Mouse (Mus musculus) brain, embryonic 14.5 days (tissue): ENCODE measurements around the gene Cped1. TPM values are rescaled to one million over a fixed set of nuclear protein-coding genes. Genes with fewer than 3 reads are reported as not detected.

Experiments
- DNase-seq: peaks from one replicate; pipeline ENCODE4 v3.0.0-alpha.2; 2011; ENCODE audit warnings: low read depth
- CTCF ChIP-seq: fragments of 200-500 bp; IDR thresholded peaks from 2 replicates; pipeline ENCODE4 v1.5.1; 2012; ENCODE audit warnings: inconsistent platforms, mild to moderate bottlenecking, moderate library complexity, borderline replicate concordance; ENCODE audit not compliant: insufficient read depth, insufficient read length; ENCODE audit errors: extremely low read depth
- POLR2A ChIP-seq: fragments of 200-500 bp; IDR thresholded peaks from 2 replicates; pipeline ENCODE4 v1.6.1; 2012; ENCODE audit warnings: mild to moderate bottlenecking, inconsistent platforms, borderline replicate concordance; ENCODE audit not compliant: poor library complexity, insufficient read depth, insufficient read length, severe bottlenecking; ENCODE audit errors: extremely low read depth
- polyA plus RNA-seq: library from polyadenylated mRNA; depleted of rRNA; stranded (reverse); fragments of >200 nt; gene quantifications from 2 replicates; pipeline ENCODE4 v1.2.3, GENCODE M21; 2012

Cped1 gene
- polyA plus RNA-seq, 1 experiment: 4.3 TPM

DNA sequence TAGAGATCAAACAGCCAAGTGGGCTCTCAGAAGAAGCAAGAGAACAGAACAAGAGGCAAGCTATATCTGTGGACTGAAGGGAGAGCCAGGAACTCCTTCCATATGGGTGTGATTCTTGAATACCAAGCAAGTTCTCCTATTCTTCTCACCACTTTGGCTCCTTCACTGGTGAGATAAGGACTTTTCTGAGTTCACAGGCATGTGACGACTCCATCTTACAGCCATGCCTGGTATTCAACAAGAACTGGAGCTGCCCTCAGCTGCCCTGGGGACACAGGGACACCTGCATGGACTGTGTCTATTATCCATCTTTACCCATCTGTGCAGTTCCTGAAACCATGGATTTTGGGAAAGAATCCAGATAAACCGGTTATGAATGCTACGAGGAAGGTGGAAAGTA lies 15.2 kb downstream of the Cped1 start:
- TF ChIP-seq POLR2A (no peak), CTCF (no peak)
- no peak for DNase-seq

DNA sequence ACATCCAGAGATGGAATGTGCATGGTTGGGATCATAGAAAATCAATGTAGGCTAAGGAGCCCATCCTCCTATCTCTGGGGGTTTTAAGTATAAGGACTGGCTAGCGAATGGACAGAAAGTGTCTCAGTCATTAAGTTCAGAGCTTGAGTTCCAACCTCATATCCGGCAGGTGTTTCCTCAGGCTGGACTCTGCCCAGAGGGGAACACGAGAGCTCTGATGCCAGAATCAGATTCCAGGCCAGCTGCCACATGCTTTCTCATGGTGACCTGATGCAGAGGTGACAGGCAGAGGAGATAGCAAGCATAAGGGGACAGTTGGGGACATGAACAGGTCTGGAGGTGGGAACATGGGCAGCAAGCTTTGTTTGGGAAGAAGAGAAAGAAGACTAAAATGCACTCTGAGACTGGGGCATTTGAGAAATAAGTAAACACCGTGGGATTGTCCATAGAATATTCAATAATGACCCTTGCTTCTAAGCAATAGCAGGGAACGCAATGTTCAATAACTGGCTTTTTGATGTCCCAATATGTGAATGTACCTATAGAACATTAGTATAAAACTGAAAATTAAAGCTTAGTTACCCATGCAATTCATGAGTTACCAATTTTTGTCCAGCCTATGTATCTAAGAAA lies 15.7 kb downstream of the Cped1 start:
- TF ChIP-seq POLR2A: no peak
- no peak for TF ChIP-seq CTCF
- no peak for DNase-seq

DNA sequence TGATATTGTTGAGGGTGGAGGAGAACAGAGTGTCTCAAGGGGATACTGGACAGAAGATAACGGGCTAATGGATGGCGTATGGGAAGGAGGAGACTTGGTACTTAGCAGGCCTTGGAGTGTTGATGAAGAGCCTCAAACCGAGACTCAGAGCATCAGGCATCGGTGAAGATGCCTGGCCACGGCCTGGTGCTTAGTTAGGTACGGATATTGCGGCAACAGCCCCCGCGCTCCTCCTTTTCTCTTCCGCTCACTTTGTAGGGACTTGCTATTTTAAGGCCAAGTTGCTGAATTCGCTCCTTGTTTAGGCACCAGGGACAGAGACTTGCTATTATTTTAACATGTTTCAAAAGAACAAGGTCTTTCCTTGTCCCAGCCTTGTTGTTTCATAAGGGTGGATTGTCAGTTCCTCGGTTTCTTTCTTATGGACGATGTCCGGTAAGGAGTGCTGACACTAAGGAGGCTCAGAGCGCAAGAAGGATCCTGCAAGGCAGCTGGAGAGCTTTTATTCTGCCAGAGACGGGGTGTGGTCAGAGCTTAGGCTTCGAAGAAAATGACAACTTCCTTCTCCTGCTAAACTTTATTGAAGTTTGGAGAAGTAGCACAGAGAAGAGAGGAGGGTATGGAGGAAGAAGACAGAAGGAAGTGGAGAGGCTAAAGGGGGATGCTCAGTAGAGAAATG lies 16.9 kb downstream of the Cped1 start:
- DNase-seq: peak; percentile 15
- no peak for TF ChIP-seq CTCF

DNA sequence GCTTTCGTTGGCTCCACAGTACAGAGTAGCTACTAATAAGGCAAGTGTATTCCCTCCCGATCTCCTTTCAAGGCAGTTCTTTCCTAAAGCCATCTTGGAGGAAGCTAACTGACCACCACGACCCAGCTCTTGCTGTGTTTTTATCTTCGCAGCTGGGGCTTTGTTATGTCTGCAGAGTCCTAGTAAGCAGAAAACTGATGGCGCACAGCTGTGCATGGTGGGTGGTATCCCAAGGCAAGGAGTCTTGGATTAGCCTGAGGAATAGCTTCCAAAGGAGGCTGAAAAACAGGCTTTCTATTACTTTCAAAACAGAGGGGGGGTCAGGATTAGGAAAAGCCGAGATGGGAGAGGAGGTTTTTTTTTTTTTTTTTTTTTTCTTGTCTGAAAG lies 17.5 kb downstream of the Cped1 start:
- peak; percentile 62 for DNase-seq

DNA sequence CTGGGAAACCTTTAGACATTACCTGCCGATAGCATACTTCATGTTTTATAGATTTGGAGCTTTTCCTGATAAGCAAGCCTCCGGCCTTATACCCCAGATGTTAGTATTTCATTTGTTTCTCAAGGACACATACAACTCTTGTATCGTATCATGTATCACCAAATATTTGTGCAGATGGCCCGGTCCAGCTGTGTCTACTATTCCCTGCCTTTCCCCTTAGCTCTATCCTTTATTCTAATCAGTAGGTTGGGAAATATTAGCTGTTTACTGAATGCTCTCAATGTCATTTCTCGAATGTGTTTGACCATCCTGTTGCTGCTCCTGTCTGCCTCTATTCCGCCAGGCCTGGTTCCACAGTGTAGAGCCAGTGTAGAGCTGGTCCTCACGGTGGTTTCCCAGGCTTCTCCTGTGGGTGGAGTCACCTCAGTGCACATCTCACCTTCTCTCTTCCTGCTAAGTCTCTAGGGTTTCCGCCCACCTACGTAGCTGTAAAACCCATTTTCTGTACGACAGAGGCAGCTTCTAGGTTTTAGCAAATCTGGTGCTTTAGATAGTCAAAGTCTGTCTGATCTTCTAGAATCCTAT lies 18.3 kb downstream of the Cped1 start:
- no peak for TF ChIP-seq POLR2A
- no peak for TF ChIP-seq CTCF
- no peak for DNase-seq

More for the DNA sequence above, 17.5 kb downstream of the Cped1 start:
- TF ChIP-seq CTCF (no peak), POLR2A (no peak)

DNA sequence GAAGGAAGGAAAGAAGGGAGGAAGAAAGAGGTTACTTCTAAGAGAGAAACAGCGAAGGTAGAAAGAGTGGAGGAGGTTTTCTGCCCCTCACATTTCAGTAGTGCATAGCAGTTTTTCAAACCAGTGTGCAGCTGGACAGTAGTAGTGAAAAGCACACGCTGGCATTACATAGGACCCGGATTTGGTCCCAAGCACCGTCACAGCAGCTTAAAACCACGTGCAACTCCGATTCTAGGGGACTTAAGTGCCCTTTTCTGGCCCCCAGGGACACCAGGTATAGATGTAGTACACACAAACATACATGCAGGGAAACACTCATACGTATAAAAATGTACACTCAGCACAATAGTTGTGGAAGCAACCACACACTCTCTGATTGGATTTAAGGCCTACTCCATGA lies 22.6 kb downstream of the Cped1 start:
- DNase-seq: no peak
- TF ChIP-seq POLR2A (no peak), CTCF (no peak)

DNA sequence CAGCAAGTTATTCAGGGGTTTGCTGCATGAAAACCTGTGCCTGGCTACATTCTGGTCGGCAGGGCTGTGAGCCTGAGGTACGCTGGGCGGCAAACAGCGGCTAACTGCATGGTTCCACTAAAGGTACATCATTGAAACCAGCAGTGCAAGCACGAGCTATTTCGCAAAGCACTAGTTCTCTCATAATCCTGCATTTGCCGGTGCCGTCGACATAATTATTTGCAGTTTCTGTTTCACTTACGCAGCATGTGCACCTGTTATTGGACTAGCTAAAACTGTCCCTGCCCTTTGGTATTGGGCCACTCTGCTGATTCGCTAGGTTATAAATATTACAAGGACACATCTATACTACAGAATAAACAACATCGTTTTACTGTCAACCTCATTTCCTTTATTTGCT lies 24.5 kb downstream of the Cped1 start:
- TF ChIP-seq CTCF (no peak), POLR2A (no peak)
- DNase-seq: no peak

DNA sequence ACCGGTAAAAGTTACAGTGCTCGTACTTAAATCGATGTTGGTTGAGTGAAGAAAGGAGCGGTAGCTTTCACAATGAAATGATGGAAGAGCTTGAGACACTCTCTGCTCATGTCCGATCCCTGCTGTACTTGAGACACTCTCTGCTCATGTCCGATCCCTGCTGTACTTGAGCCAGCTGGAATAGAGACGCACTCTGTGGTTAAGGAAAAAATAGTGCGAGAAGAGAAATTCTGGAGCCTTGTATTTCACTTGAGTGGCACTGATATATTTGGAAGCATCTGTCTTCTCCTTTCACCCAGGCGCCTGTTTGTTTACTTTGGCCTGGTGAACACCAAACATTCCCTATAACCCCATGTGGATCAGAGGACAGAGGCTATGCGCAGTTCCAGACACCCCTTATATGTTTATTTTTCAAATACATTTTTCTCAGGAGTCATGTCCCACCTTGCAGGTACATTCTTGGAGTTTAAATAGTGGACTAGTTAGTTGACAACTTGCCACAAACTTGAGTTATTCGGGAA lies 25.1 kb downstream of the Cped1 start:
- DNase-seq: no peak

DNA sequence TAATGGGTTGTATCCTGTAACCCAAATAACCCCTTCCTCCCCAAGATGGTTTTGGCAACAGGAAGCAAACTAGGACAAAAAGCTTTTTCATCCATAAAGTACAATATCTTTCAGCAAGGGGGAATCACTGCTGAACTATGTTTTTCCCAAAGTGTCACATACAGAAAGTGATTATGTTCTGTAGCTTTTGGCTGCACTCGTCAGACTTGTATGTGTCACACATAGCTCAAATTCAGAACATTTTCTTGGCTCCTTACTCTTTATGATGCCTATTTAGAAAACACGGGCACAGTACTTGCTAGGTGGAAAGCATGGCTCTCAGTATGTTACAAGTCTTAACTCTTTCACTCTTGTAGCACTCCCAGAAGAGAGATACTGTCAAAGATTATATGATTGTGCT lies 25.8 kb downstream of the Cped1 start:
- no peak for TF ChIP-seq CTCF
- no peak for TF ChIP-seq POLR2A
- no peak for DNase-seq

More for the DNA sequence above, 25.1 kb downstream of the Cped1 start:
- TF ChIP-seq CTCF (no peak), POLR2A (no peak)

DNA sequence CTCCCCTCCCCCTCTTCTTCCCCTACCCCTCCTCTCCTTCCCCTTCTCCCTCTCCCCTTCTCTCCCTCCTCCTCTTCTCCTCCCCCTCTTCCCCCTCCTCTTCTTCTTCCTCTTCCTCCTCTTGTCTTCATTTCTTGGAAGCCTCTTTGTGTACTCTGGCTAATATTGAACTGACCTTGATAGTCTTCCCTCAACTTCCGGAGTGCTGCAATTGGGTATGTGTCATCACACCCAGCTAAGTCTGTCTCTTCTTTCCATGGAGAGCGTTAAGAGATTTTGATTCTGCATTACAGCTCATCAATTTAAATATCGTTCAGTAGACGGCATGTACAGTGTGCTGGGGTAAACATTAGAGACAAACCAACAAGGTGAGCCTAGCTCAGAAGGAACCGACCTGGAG lies 26.4 kb downstream of the Cped1 start:
- no peak for TF ChIP-seq CTCF
- no peak for TF ChIP-seq POLR2A
- DNase-seq: no peak

DNA sequence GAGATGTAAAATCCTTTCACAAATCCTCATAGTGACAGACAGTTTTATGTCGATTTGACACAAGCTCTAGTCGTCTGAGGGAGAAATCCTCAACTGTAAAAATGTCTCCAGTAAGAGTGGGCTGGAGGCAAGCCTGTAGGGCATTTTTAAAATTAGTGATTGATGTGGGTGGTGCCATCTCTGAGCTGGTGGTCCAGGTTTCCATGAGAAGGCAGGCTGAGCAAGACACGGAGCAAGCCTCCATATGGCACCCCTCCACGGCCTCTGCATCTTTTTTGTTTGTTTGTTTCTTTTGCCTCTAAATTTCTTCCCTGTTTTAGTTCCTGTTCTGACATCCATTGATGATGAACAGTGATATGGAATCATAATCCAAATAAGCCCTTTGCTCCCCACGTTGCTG lies 26.8 kb downstream of the Cped1 start:
- no peak for TF ChIP-seq POLR2A
- TF ChIP-seq CTCF: no peak
- DNase-seq: no peak

DNA sequence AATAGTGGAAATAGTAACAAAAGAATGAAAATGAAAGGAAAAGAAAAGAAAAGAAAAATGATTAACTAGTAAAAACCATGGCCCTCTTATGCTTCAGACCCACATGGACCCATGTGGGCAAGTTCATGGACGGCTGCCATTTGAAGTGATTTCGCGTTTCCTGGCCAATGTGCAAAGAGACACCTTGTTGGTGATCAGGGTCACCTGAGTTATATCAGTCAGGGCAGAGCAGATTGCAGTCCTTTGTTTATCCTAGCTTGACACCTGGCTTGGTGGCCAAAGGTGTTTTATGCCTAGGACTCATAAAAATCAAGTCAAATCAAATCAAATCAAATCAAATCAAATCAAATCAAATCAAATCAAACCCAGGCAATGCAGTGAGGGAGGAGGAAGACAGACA lies 27.7 kb downstream of the Cped1 start:
- TF ChIP-seq POLR2A (no peak), CTCF (no peak)
- no peak for DNase-seq

DNA sequence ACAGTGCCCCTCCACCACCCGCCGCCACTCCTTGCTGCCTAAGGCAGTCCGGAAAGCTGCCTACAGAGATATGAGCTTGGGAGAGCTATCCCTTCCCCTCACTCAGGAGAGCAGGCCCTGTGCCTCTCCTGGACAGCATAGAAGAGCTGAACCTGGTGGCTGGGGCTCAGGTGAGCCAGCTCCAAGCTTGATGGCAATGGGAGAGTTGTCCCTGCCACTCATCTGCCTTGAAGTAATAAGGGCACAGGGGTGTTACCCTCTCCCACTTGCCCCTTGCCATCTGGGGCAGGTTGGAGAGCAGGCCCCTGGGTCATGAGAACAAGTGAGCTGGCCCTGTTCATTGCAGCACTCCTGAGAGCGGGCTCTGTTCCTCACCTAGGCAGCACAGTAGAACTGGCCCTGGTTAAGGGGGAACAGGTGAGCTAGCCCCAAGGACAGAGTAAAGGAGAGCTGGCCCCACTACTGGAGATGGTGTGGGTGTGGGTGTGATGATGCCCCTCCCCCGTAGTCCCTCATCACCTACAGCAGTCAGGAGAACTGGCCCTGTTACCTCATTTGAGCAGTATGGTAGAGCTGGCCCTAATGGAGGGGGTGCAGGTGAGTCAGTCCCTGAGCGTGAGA lies 28.7 kb downstream of the Cped1 start:
- DNase-seq: no peak
- no peak for TF ChIP-seq CTCF
- no peak for TF ChIP-seq POLR2A
